Mouse (Mus musculus): ENCODE measurements around the gene Mill2. TPM values are rescaled to one million over a fixed set of nuclear protein-coding genes. Genes with fewer than 3 reads are reported as not detected.
"Not testable (repeated sequence)": the region's sequence is repeated elsewhere in the genome, so short reads cannot be mapped to it uniquely, and the experiment has no call there.

Gene Mill2
- total RNA-seq, 2 experiments from 2014 or later, result 2.4 to 4.0 TPM

GRCm38 (mm10) chr7:18841174-18841567 is 1.4 kb downstream of the Mill2 start:
- intact Hi-C loops (cut with DNase I), result no loop called here
- TF ChIP-seq CTCF (IDR thresholded peaks at IDR 0.05), result no peak
- Histone ChIP-seq H3K27ac (peak overlapping the region; percentile 92), H3K4me3 (peak overlapping the region; percentile 79)
- DNase-seq, result no peak

DNA sequence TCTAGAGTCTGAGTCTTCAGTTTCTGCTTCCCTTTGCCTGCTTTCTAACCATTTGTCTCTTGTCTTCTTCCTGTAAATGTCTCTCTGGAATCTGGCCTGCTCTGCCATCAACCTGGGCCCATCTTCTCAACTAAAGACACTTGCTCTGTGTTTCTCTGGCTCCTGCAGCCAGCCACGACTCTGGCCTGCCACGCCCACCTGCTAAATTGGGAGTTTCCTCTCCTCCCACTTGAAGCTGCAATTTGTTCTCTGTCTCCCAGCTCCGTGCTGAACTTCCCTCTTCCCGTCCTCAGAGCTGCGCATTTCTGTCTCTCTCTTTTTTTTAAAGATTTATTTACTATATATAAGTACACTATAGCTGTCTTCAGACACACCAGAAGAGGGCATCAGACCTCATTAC is 5.0 kb downstream of the Mill2 start:
- DNase-seq, result peak; percentile 31
- intact Hi-C loops (cut with DNase I), result no loop called here
- Histone ChIP-seq H3K4me3 (no peak overlapping the region), H3K27ac (no peak overlapping the region)
- TF ChIP-seq CTCF (IDR thresholded peaks at IDR 0.05), result no peak

GRCm38 (mm10) chr7:18848395-18848794 is 8.6 kb downstream of the Mill2 start:
- no peak overlapping the region for H3K4me3 ChIP-seq
- no peak for DNase-seq
- TF ChIP-seq CTCF (IDR thresholded peaks at IDR 0.05), result no peak
- intact Hi-C loops (cut with DNase I), result no loop called here
- no peak overlapping the region for H3K27ac ChIP-seq

DNA sequence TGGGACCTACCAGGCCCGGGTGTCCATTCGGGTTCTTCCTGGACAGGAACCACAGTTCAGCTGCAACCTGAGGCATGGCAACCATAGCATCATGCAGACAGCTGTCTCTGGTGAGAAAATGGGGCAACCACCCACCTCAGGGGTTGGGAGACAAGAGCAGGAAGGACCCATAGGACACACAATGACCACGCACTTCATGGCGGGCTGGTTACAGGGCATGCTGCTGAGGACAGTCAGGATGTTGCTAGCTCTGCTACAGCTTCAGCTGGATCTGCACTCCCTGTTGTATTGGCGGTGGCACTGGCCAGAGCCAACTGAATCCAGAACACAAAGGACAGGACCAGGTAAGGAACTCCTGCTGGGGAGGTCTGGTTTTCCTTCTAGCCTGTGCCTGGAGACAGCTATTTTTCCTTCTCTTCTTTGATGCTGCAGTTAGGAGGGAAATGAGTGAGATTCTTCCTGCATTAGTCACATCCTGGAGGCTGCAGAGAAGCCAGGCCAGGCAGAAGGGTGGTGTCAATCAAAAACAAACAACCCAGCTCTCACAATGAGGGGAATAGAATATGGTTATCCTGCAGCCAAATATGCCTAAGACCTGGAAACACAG is 18.6 kb downstream of the Mill2 start:
- no peak for DNase-seq
- no peak for TF ChIP-seq CTCF (IDR thresholded peaks at IDR 0.05)
- intact Hi-C loops (cut with DNase I), result no loop called here
- Histone ChIP-seq H3K4me3 (no peak overlapping the region), H3K27ac (peak overlapping the region; percentile 74)

- TF ChIP-seq CTCF (IDR thresholded peaks at IDR 0.05), result no peak
- intact Hi-C loops (cut with DNase I), result no loop called here
- Histone ChIP-seq H3K4me3 (no peak overlapping the region), H3K27ac (no peak overlapping the region)
- no peak for DNase-seq
Measured at GRCm38 (mm10) chr7:18862801-18863200, 23.0 kb downstream of the Mill2 start.

GRCm38 (mm10) chr7:18868491-18868890 is 28.7 kb downstream of the Mill2 start:
- Histone ChIP-seq H3K4me3 (no peak overlapping the region), H3K27ac (no peak overlapping the region)
- TF ChIP-seq CTCF (IDR thresholded peaks at IDR 0.05), result peak; percentile 21; the same call in 1 of the 2 replicates
- intact Hi-C loops (cut with DNase I), result no loop called here
- no peak for DNase-seq

GRCm38 (mm10) chr7:18871031-18871430 is 31.3 kb downstream of the Mill2 start, which contains the start of gene Pglyrp1:
Pglyrp1 (plus strand) TSS chr7:18871331.
- intact Hi-C loops (cut with DNase I); H3K27ac ChIP-seq; DNase-seq; H3K4me3 ChIP-seq: not testable (repeated sequence)

DNA sequence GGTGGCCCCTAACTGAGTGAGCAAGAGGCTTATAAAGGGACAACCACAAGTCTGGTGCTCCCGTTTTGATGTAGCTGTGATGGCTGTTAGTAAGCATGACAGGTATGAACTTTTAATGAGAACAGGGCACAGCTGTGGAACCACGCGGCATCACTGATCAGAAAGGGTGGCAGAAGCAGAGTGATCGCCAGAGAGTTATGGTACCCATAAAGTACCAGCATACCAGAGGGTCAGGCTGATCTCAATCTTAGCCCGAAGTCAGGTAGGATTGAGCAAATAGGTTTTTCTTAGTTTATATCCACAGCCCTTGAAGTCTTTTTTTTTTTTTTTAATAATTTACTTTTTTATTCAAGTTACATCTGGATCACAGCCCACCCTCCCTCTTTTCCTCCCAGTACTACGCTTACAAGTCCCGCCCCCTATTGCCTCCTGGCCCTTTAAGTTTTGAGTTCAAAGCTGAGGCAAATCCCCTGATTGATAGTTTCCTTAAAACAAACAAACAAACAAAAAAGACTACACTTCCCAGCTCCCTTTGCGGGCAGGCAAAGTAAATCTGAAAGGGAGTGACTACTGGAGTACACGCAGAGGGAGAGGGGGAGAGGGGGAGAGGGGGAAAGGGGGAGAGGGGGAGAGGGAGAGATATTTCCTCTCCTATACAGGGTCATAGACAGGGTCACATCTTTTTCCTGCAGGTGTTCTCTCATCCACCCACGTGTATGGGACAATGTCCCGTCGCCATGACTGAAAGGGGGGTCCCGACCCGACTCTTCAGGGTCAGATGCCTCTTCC is 32.4 kb downstream of the Mill2 start:
- DNase-seq, result no peak
- H3K4me3 ChIP-seq, result peak overlapping the region; percentile 71
- H3K27ac ChIP-seq, result peak overlapping the region; percentile 7; the same call in 1 of the 2 replicates
- intact Hi-C loops (cut with DNase I), result loop anchor here (2.0 kb wide), 1 partner anchor 43 kb away; no protein-coding TSS in a partner anchor
- TF ChIP-seq CTCF (IDR thresholded peaks at IDR 0.05), result no peak

DNA sequence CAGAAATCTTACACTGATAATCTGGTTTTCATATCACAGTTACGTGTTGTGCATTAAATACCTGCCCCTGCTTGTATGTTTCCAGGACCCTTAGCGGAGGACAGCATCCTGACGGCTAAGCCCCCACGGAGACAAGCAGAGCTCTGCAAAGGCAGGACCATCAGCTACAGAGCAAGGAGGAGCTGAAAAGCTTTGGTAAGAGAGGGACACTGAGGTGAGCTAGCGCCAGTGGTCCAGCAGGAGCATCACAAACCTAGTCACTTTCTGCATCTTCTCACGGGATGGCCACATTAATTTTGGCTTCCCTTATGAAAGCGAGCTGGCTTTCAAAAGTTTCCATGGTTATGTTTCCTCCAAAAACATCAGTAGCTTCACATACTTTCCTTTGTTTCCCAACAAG is 33.0 kb downstream of the Mill2 start:
- Histone ChIP-seq H3K27ac (peak overlapping the region; percentile 7; the same call in 1 of the 2 replicates), H3K4me3 (peak overlapping the region; percentile 71)
- no peak for TF ChIP-seq CTCF (IDR thresholded peaks at IDR 0.05)
- intact Hi-C loops (cut with DNase I), result loop anchor here (1.0 to 2.0 kb wide), 2 partner anchors 44 to 123 kb away; no protein-coding TSS in a partner anchor
- DNase-seq, result no peak

DNA sequence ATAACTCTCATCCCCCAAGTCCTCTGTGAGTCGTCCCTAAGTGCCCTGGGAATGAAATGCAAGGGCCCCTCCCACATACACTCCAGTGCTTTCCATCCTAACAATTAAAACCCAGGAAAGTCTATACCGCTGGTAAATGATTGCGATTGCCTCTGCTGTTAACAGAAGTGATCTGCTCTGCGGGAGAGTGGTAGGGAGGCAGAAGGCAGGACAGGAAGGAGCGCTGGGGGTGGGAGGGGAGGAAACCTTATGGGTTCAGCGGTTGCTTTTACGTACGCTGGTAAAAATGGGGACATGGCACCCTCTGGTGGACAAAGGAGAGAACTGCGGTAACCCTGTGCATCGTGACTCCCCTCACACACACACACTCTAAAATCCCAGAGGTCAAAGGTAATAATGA is 33.5 kb downstream of the Mill2 start:
- intact Hi-C loops (cut with DNase I), result loop anchor here (1.0 to 2.0 kb wide), 2 partner anchors 44 to 123 kb away; no protein-coding TSS in a partner anchor
- H3K4me3 ChIP-seq, result peak overlapping the region; percentile 71
- no peak; the same call in 1 of the 2 replicates for TF ChIP-seq CTCF (IDR thresholded peaks at IDR 0.05)
- DNase-seq, result peak; percentile 70
- peak overlapping the region; percentile 7; the same call in 1 of the 2 replicates for H3K27ac ChIP-seq

GRCm38 (mm10) chr7:18875372-18875771 is 35.6 kb downstream of the Mill2 start:
- Histone ChIP-seq H3K27ac (no peak overlapping the region), H3K4me3 (no peak overlapping the region)
- no peak for DNase-seq
- intact Hi-C loops (cut with DNase I), result no loop called here
- no peak for TF ChIP-seq CTCF (IDR thresholded peaks at IDR 0.05)

DNA sequence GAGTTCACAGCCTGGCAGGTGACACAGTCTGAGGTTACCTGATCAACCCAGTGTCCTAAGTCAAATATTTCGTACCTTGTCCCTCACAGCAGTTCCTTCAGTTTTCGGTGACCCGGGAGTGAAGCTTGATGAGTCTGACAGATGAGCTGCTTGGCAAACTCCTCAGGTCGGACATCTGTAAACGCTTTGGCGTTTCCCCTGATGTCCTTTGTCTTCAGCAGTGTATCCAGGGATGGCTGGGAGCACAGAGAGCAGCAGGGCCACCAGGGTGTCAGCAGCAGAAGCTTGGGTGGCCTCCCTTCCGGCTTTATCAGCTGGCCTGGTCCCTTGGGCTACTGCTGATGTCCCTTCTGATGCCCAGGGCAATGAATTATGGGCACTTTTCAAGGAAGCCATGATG is 38.9 kb downstream of the Mill2 start:
- no peak for TF ChIP-seq CTCF (IDR thresholded peaks at IDR 0.05)
- Histone ChIP-seq H3K4me3 (no peak overlapping the region), H3K27ac (no peak overlapping the region)
- no peak for DNase-seq
- intact Hi-C loops (cut with DNase I), result no loop called here

Data from gastrocnemius, adult 2 months (tissue).